Mouse (Mus musculus) lung, postnatal 14 days (tissue): ENCODE results near the gene Gpr171.
"Not testable (repeated sequence)": the region's sequence is repeated elsewhere in the genome, so short reads cannot be mapped to it uniquely, and the experiment has no call there.

ENCODE experiments used
- DNase-seq: peaks from one replicate; pipeline ENCODE4 v3.0.0; 2021

Gpr171 gene

GRCm38 (mm10) chr3:59113291-59113690 lies 11.7 kb upstream of the Gpr171 start:
- not testable (repeated sequence) for DNase-seq

- no peak for DNase-seq
Measured at GRCm38 (mm10) chr3:59111944-59112343, 10.3 kb upstream of the Gpr171 start.

- DNase-seq, result not testable (repeated sequence)
Measured at GRCm38 (mm10) chr3:59109834-59110233, 8.2 kb upstream of the Gpr171 start.

- DNase-seq, result no peak
Measured at GRCm38 (mm10) chr3:59107439-59107838, 5.8 kb upstream of the Gpr171 start.

- DNase-seq, result no peak
Measured at GRCm38 (mm10) chr3:59104462-59104861, 2.8 kb upstream of the Gpr171 start.

GRCm38 (mm10) chr3:59102146-59102545 lies 525 bp upstream of the Gpr171 start:
- DNase-seq, result no peak

GRCm38 (mm10) chr3:59098540-59098939 lies 3.1 kb downstream of the Gpr171 start:
- no peak for DNase-seq

GRCm38 (mm10) chr3:59097421-59097820 lies 4.2 kb downstream of the Gpr171 start:
- DNase-seq, result no peak

GRCm38 (mm10) chr3:59092702-59093101 lies 8.9 kb downstream of the Gpr171 start:
- no peak for DNase-seq

GRCm38 (mm10) chr3:59080919-59081318 lies 20.7 kb downstream of the Gpr171 start:
- peak; percentile 14 for DNase-seq

- DNase-seq, result no peak
Measured at GRCm38 (mm10) chr3:59080293-59080916, 21.2 kb downstream of the Gpr171 start.

GRCm38 (mm10) chr3:59079327-59079726 lies 22.3 kb downstream of the Gpr171 start:
- peak; percentile 68 for DNase-seq

- DNase-seq, result no peak
Measured at GRCm38 (mm10) chr3:59078585-59078984, 23.0 kb downstream of the Gpr171 start.

- DNase-seq, result peak; percentile 28
Measured at GRCm38 (mm10) chr3:59077278-59077677, 24.3 kb downstream of the Gpr171 start.

- not testable (repeated sequence) for DNase-seq
Measured at GRCm38 (mm10) chr3:59069071-59069470, 32.5 kb downstream of the Gpr171 start.

- no peak for DNase-seq
Measured at GRCm38 (mm10) chr3:59066558-59067294, 34.9 kb downstream of the Gpr171 start.

- no peak for DNase-seq
Measured at GRCm38 (mm10) chr3:59065937-59066336, 35.7 kb downstream of the Gpr171 start.

- DNase-seq, result no peak
Measured at GRCm38 (mm10) chr3:59063431-59063830, 38.2 kb downstream of the Gpr171 start.

GRCm38 (mm10) chr3:59062141-59062540 lies 39.5 kb downstream of the Gpr171 start:
- DNase-seq, result no peak

- no peak for DNase-seq
Measured at GRCm38 (mm10) chr3:59060131-59060530, 41.5 kb downstream of the Gpr171 start.

- peak; percentile 59 for DNase-seq
Measured at GRCm38 (mm10) chr3:59059022-59059541, 42.5 kb downstream of the Gpr171 start.

- no peak for DNase-seq
Measured at GRCm38 (mm10) chr3:59054834-59055535, 46.6 kb downstream of the Gpr171 start.
